Mouse (Mus musculus) CH12.LX (cell line): ENCODE results near the gene Plpp1. TPM values are rescaled to one million over a fixed set of nuclear protein-coding genes. Genes with fewer than 3 reads are reported as not detected.

Experiments used
- DNase-seq: peaks from one replicate; pipeline ENCODE4 v3.0.0-alpha.2; 2013; ENCODE audit errors: extremely low read depth
- H3K27ac ChIP-seq: 2 replicates; pipeline ENCODE4 v1.5.1; 2012; ENCODE audit warnings: low read depth, mild to moderate bottlenecking, control low read depth, moderate library complexity; ENCODE audit not compliant: insufficient read depth
- H3K27me3 ChIP-seq: replicated peaks from 2 replicates; pipeline ENCODE3; 2012; ENCODE audit warnings: inconsistent platforms
- H3K36me3 ChIP-seq, 2 experiments: replicated peaks in 1 of 2; 2 replicates each; pipeline versions ENCODE3 to v1.6.1; 2012; ENCODE audit warnings: inconsistent platforms in 1 of 2, low read length in 1 of 2, mild to moderate bottlenecking in 1 of 2, mixed read lengths in 1 of 2, moderate library complexity in 1 of 2; ENCODE audit not compliant: control insufficient read depth in 1 of 2, insufficient read depth in 1 of 2
- H3K4me1 ChIP-seq, 2 experiments: 2 replicates each; pipeline ENCODE4 v1.6.1; 2012; ENCODE audit warnings: inconsistent platforms in 1 of 2, moderate library complexity in 1 of 2; ENCODE audit not compliant: insufficient read depth in 2 of 2, control insufficient read depth in 1 of 2
- H3K4me2 ChIP-seq: 2 replicates; pipeline ENCODE4 v1.6.1; 2012; ENCODE audit warnings: low read depth, mild to moderate bottlenecking, control low read depth; ENCODE audit not compliant: poor library complexity, insufficient read depth, severe bottlenecking
- H3K4me3 ChIP-seq, 3 experiments: fragments of 150-350 bp in 1 of 3; sonication (generic) in 1 of 3; replicated peaks in 1 of 3; 2 replicates each; pipeline versions ENCODE3 to v1.5.1; 2011 to 2012; ENCODE audit warnings: low read depth in 2 of 3, low read length in 2 of 3, mild to moderate bottlenecking in 2 of 3, moderate library complexity in 2 of 3, control low read depth in 1 of 3, improper control_type of control experiment in 1 of 3, inconsistent platforms in 1 of 3, mixed read lengths in 1 of 3; ENCODE audit not compliant: poor library complexity in 1 of 3
- H3K79me2 ChIP-seq: replicated peaks from 2 replicates; pipeline ENCODE4 v1.6.1; 2012; ENCODE audit warnings: mild to moderate bottlenecking, moderate library complexity; ENCODE audit not compliant: control insufficient read depth, poor library complexity, insufficient read depth, severe bottlenecking; ENCODE audit errors: extremely low read depth
- H3K9ac ChIP-seq: 2 replicates; pipeline ENCODE4 v1.6.1; 2012; ENCODE audit warnings: low read depth, mild to moderate bottlenecking, control low read depth, moderate library complexity; ENCODE audit not compliant: insufficient read depth
- H3K9me3 ChIP-seq: replicated peaks from 2 replicates; pipeline ENCODE3; 2012; ENCODE audit warnings: low read length, inconsistent platforms, mixed read lengths
- BHLHE40 ChIP-seq: IDR thresholded peaks from 2 replicates; pipeline ENCODE4 v1.6.1; 2011; ENCODE audit warnings: mild to moderate bottlenecking, low read depth, low read length, improper control_type of control experiment
- CHD2 ChIP-seq: IDR thresholded peaks from 2 replicates; pipeline ENCODE4 v1.6.1; 2011; ENCODE audit warnings: low read length, improper control_type of control experiment
- CTCF ChIP-seq, 2 experiments: IDR thresholded peaks in 1 of 2; conservative IDR thresholded peaks in 1 of 2; 2 replicates each; pipeline ENCODE4 v1.5.1; 2011 to 2012; ENCODE audit warnings: low read depth in 2 of 2, low read length in 2 of 2, improper control_type of control experiment in 1 of 2, inconsistent platforms in 1 of 2, mild to moderate bottlenecking in 1 of 2, moderate library complexity in 1 of 2
- ELF1 ChIP-seq: IDR thresholded peaks from 2 replicates; pipeline ENCODE4 v1.6.1; 2014; ENCODE audit warnings: low read depth, mild to moderate bottlenecking, inconsistent platforms, low read length, improper control_type of control experiment
- GABPA ChIP-seq: IDR thresholded peaks from 2 replicates; pipeline ENCODE4 v1.6.1; 2012; ENCODE audit warnings: low read depth, low read length, improper control_type of control experiment, inconsistent platforms; ENCODE audit not compliant: insufficient replicate concordance
- MXI1 ChIP-seq: IDR thresholded peaks from 2 replicates; pipeline ENCODE4 v1.6.1; 2011; ENCODE audit warnings: mild to moderate bottlenecking, low read depth, low read length, improper control_type of control experiment
- MYC ChIP-seq: IDR thresholded peaks from 2 replicates; pipeline ENCODE4 v1.6.1; 2011; ENCODE audit warnings: low read depth, mild to moderate bottlenecking, improper control_type of control experiment, low read length
- NELFE ChIP-seq: IDR thresholded peaks from 2 replicates; pipeline ENCODE4 v1.6.1; 2011; ENCODE audit warnings: low read depth, low read length, improper control_type of control experiment
- POLR2AphosphoS2 ChIP-seq: IDR thresholded peaks from 2 replicates; pipeline ENCODE4 v1.6.1; 2011; ENCODE audit warnings: low read depth, low read length, improper control_type of control experiment
- SIN3A ChIP-seq: IDR thresholded peaks from 2 replicates; pipeline ENCODE4 v1.6.1; 2012; ENCODE audit warnings: low read length, improper control_type of control experiment, inconsistent platforms
- UBTF ChIP-seq: IDR thresholded peaks from 2 replicates; pipeline ENCODE4 v1.6.1; 2012; ENCODE audit warnings: low read depth, mild to moderate bottlenecking, inconsistent platforms, low read length, improper control_type of control experiment, moderate library complexity
- ZKSCAN1 ChIP-seq: IDR thresholded peaks from 2 replicates; pipeline ENCODE4 v1.6.1; 2012; ENCODE audit warnings: low read depth, inconsistent platforms, low read length, improper control_type of control experiment, borderline replicate concordance
- ZNF384 ChIP-seq: IDR thresholded peaks from 2 replicates; pipeline ENCODE4 v1.6.1; 2012; ENCODE audit warnings: low read depth, low read length, improper control_type of control experiment, inconsistent platforms
- dilution Hi-C: fragments of 300-500 bp; cut with MboI; formaldehyde crosslinking; loops from 2 replicates; pipeline ENCODE4 v1.14.3; 2020; ENCODE audit warnings: low sequenced_read_pairs; ENCODE audit not compliant: extremely low pct_unique_long_range_greater_than_20kb, extremely low pct_ligation_motif_present
- in situ Hi-C: fragments of 300-500 bp; cut with MboI; formaldehyde crosslinking; loops from 3 replicates; pipeline ENCODE4 v1.14.3; 2019; ENCODE audit warnings: low sequenced_read_pairs, low pct_ligation_motif_present, low pct_unique_long_range_greater_than_20kb, mixed read lengths
- polyA plus RNA-seq: library from polyadenylated mRNA; unstranded; fragments of >175 nt; gene quantifications from 2 replicates; pipeline ENCODE4 v1.2.1, GENCODE M21; 2012; ENCODE audit warnings: low read depth; ENCODE audit not compliant: insufficient read length
- total RNA-seq, 2 experiments: library from RNA; depleted of rRNA; stranded (reverse); fragments of 300-350 nt in 1 of 2; fragments of >200 nt in 1 of 2; gene quantifications; 2 replicates each; pipeline ENCODE4 v1.2.3; 2012 to 2014

Plpp1 gene
- total and polyA plus RNA-seq, 3 experiments = 50.2 to 90.9 (median 67.6) TPM

- no peak for DNase-seq
- no peak overlapping the region for H3K4me3 ChIP-seq
- H3K9me3 ChIP-seq = no peaks in the 10 kb centered on the region
- TF ChIP-seq ZNF384 (peak; percentile 92), SIN3A (no peak), CHD2 (peak; percentile 79)
- dilution Hi-C loops = no loop called here
- H3K79me2 ChIP-seq = no peaks in the 10 kb centered on the region
- no peak overlapping the region for H3K27ac ChIP-seq
- H3K9ac ChIP-seq = no peak overlapping the region; the same call in 1 of the 2 replicates
- peak overlapping the region; percentile 38 for H3K4me2 ChIP-seq
- in situ Hi-C loops = no loop called here
- H3K36me3 ChIP-seq = no peaks in the 10 kb centered on the region
- H3K4me1 ChIP-seq = peaks cover 2 to 34% of the 10 kb centered on the region in 2 experiments; a peak in 2 of 4 replicates
- no peaks in the 10 kb centered on the region for H3K27me3 ChIP-seq
Observed at GRCm38 (mm10) chr13:112771447-112772208, 29.0 kb upstream of the Plpp1 start.

- dilution Hi-C loops = no loop called here
- Histone ChIP-seq H3K4me2 (no peak overlapping the region), H3K36me3 (no peaks in the 10 kb centered on the region), H3K27me3 (no peaks in the 10 kb centered on the region), H3K79me2 (no peaks in the 10 kb centered on the region), H3K27ac (no peak overlapping the region), H3K4me1 (peaks cover 2 to 34% of the 10 kb centered on the region in 2 experiments; a peak in 2 of 4 replicates), H3K9ac (no peak overlapping the region), H3K9me3 (no peaks in the 10 kb centered on the region), H3K4me3 (no peak overlapping the region)
- in situ Hi-C loops = no loop called here
- TF ChIP-seq ZKSCAN1 (no peak), BHLHE40 (no peak), MXI1 (no peak), MYC (no peak), SIN3A (no peak), UBTF (no peak), CTCF (conservative IDR thresholded peaks at IDR 0.05 in 1 of 2, IDR thresholded peaks at IDR 0.05 in 1 of 2; ENCODE audit: low read depth in 2 of 2, low read length in 2 of 2) (no peak), NELFE (no peak), POLR2AphosphoS2 (no peak), ELF1 (no peak), GABPA (no peak)
- DNase-seq = no peak
Observed at GRCm38 (mm10) chr13:112772252-112772651, 28.3 kb upstream of the Plpp1 start.
